Mouse (Mus musculus): ENCODE data around the gene Ninj2.

Ninj2 gene

GRCm38 (mm10) chr6:120134748-120135147 is 41.6 kb downstream of the Ninj2 start:
- no peak for DNase-seq (ENCODE audit: low spot score)

GRCm38 (mm10) chr6:120145439-120145838 is 52.3 kb downstream of the Ninj2 start:
- DNase-seq (ENCODE audit: low spot score): no peak

- DNase-seq (ENCODE audit: low spot score): no peak
Measured at GRCm38 (mm10) chr6:120146676-120147075, 53.5 kb downstream of the Ninj2 start.

GRCm38 (mm10) chr6:120147411-120147810 is 54.3 kb downstream of the Ninj2 start:
- DNase-seq (ENCODE audit: low spot score): no peak

- DNase-seq (ENCODE audit: low spot score): no peak
Measured at GRCm38 (mm10) chr6:120148716-120149392, 55.7 kb downstream of the Ninj2 start.

GRCm38 (mm10) chr6:120149458-120150120 is 56.4 kb downstream of the Ninj2 start:
- DNase-seq (ENCODE audit: low spot score): no peak

GRCm38 (mm10) chr6:120150206-120150605 is 57.1 kb downstream of the Ninj2 start:
- no peak for DNase-seq (ENCODE audit: low spot score)

GRCm38 (mm10) chr6:120151616-120152053 is 58.5 kb downstream of the Ninj2 start:
- DNase-seq (ENCODE audit: low spot score): no peak

- no peak for DNase-seq (ENCODE audit: low spot score)
Measured at GRCm38 (mm10) chr6:120152739-120153696, 59.9 kb downstream of the Ninj2 start.

GRCm38 (mm10) chr6:120154526-120155309 is 61.6 kb downstream of the Ninj2 start:
- DNase-seq (ENCODE audit: low spot score): no peak

GRCm38 (mm10) chr6:120155510-120155909 is 62.4 kb downstream of the Ninj2 start:
- DNase-seq (ENCODE audit: low spot score): no peak

GRCm38 (mm10) chr6:120157479-120157878 is 64.3 kb downstream of the Ninj2 start:
- no peak for DNase-seq (ENCODE audit: low spot score)

GRCm38 (mm10) chr6:120159133-120159901 is 66.2 kb downstream of the Ninj2 start:
- no peak for DNase-seq (ENCODE audit: low spot score)

- DNase-seq (ENCODE audit: low spot score): no peak
Measured at GRCm38 (mm10) chr6:120162928-120163327, 69.8 kb downstream of the Ninj2 start.

GRCm38 (mm10) chr6:120164765-120165164 is 71.6 kb downstream of the Ninj2 start:
- no peak for DNase-seq (ENCODE audit: low spot score)

- no peak for DNase-seq (ENCODE audit: low spot score)
Measured at GRCm38 (mm10) chr6:120167574-120167973, 74.4 kb downstream of the Ninj2 start.

GRCm38 (mm10) chr6:120172294-120173017 is 79.3 kb downstream of the Ninj2 start:
- DNase-seq (ENCODE audit: low spot score): no peak

- DNase-seq (ENCODE audit: low spot score): no peak
Measured at GRCm38 (mm10) chr6:120174028-120174601, 81.0 kb downstream of the Ninj2 start.

GRCm38 (mm10) chr6:120174602-120175115 is 81.5 kb downstream of the Ninj2 start:
- no peak for DNase-seq (ENCODE audit: low spot score)

GRCm38 (mm10) chr6:120175650-120176049 is 82.5 kb downstream of the Ninj2 start:
- DNase-seq (ENCODE audit: low spot score): no peak

Data from urinary bladder, postnatal 10 days (tissue).